Mouse (Mus musculus) G1E (cell line): ENCODE results near the gene Coasy. TPM values are rescaled to one million over a fixed set of nuclear protein-coding genes. Genes with fewer than 3 reads are reported as not detected.

Source experiments
- ATAC-seq: 2 replicates; pipeline ENCODE4 v1.8.0; 2016; ENCODE audit warnings: mild to moderate bottlenecking; ENCODE audit not compliant: insufficient number of reproducible peaks, poor library complexity, low FRiP score, severe bottlenecking; ENCODE audit errors: extremely low read depth
- DNase-seq: peaks from one replicate; pipeline ENCODE4 v3.0.0; 2012; ENCODE audit warnings: low spot score
- H3K27me3 ChIP-seq: 2 replicates; pipeline ENCODE4 v1.6.1; 2012; ENCODE audit warnings: mild to moderate bottlenecking, low read length, inconsistent platforms; ENCODE audit not compliant: insufficient read depth
- H3K36me3 ChIP-seq: replicated peaks from 2 replicates; pipeline ENCODE3; 2012; ENCODE audit warnings: mild to moderate bottlenecking, inconsistent platforms
- H3K4me1 ChIP-seq: 2 replicates; pipeline ENCODE4 v1.6.1; 2012; ENCODE audit warnings: low read depth, low read length, inconsistent platforms, mixed read lengths; ENCODE audit not compliant: insufficient read depth
- H3K4me3 ChIP-seq: 2 replicates; pipeline ENCODE4 v1.5.1; 2012; ENCODE audit warnings: low read depth, mild to moderate bottlenecking, inconsistent platforms, low read length, moderate library complexity, mixed read lengths
- H3K9me3 ChIP-seq: replicated peaks from 2 replicates; pipeline ENCODE4 v1.6.1; 2012; ENCODE audit warnings: inconsistent platforms
- CTCF ChIP-seq: IDR thresholded peaks from 2 replicates; pipeline ENCODE4 v1.5.1; 2012; ENCODE audit warnings: low read depth, low read length, inconsistent platforms, mixed read lengths
- GATA1 ChIP-seq: IDR thresholded peaks from 2 replicates; pipeline ENCODE4 v1.6.1; 2012; ENCODE audit warnings: borderline replicate concordance, low read length, inconsistent platforms, mixed read lengths
- GATA2 ChIP-seq: IDR thresholded peaks from 2 replicates; pipeline ENCODE4 v1.6.1; 2012; ENCODE audit warnings: low read depth, low read length, inconsistent platforms, borderline replicate concordance
- POLR2AphosphoS5 ChIP-seq: IDR thresholded peaks from 2 replicates; pipeline ENCODE4 v1.6.1; 2012; ENCODE audit warnings: low read depth, low read length, inconsistent platforms; ENCODE audit not compliant: insufficient replicate concordance
- TAL1 ChIP-seq: conservative IDR thresholded peaks from 2 replicates; pipeline ENCODE4 v1.6.1; 2012; ENCODE audit warnings: low read depth, low read length, inconsistent platforms, mixed read lengths
- polyA plus RNA-seq: library from polyadenylated mRNA; stranded (reverse); fragments of >175 nt; gene quantifications from 2 replicates; pipeline ENCODE4 v1.2.3, GENCODE M21; 2012
- total RNA-seq, 2 experiments: library from RNA; stranded (forward) in 1 of 2; stranded (reverse) in 1 of 2; fragments of 200-1000 nt in 1 of 2; fragments of >200 nt in 1 of 2; fragmentation: Nextera tagmentation in 1 of 2; gene quantifications; 2 replicates each; pipeline ENCODE4 v1.2.3; 2014 to 2017

Coasy gene
- total and polyA plus RNA-seq, 3 experiments, result 26.7 to 39.3 (median 32.6) TPM

DNA sequence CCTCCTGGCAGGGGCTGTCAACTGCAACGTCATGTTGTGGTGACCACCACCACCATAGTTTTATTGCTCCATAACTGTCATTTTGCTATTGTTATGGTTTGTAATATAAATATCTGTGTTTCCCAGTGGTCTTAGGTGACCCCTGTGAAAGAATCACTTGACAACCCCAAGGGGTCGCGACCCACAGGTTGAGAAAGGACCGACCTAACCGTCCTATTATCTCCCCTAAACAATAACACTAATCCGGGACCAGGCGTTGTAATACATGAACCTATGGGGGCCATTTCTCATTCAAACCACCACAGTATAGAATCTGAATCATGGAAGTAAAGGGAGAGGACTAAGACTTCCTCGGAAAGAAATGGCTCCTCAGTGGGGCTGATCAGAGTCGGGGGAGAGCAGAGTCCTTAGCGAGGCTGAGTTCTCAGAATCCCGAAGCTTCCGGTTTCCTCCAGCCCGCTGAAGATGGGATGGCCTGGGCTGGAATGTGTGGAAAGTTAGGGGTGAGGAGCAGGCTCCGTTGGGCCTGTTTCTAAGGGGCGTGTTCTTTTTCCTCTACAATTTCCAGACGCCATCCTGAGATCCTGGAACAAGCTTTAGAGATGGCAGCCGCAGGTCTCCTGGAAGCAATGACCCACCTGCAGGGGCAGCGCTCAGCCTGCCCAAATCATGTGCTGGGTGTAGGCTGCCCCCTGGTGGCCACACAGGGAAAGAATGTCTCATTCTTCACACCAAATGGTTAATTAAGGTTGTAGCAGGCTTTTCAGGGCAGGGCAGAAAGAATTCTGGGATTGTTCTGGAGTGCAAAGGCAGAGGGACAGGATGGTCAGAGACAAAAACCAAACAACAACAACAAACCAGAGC, 15.6 kb upstream of the Coasy start:
- Histone ChIP-seq H3K27me3 (peaks cover 8% of the 10 kb centered on the region; the same call in 1 of the 2 replicates), H3K9me3 (no peaks in the 10 kb centered on the region), H3K4me3 (peak overlapping the region; percentile 49; the same call in 1 of the 2 replicates), H3K36me3 (peaks cover 24% of the 10 kb centered on the region), H3K4me1 (peaks cover 70% of the 10 kb centered on the region)
- ATAC-seq, result no peak
- DNase-seq, result peak; percentile 28
- TF ChIP-seq TAL1, result no peak
- no peak for TF ChIP-seq GATA1
- peak; percentile 83 for TF ChIP-seq CTCF
- no peak for TF ChIP-seq GATA2
- TF ChIP-seq POLR2AphosphoS5, result no peak

DNA sequence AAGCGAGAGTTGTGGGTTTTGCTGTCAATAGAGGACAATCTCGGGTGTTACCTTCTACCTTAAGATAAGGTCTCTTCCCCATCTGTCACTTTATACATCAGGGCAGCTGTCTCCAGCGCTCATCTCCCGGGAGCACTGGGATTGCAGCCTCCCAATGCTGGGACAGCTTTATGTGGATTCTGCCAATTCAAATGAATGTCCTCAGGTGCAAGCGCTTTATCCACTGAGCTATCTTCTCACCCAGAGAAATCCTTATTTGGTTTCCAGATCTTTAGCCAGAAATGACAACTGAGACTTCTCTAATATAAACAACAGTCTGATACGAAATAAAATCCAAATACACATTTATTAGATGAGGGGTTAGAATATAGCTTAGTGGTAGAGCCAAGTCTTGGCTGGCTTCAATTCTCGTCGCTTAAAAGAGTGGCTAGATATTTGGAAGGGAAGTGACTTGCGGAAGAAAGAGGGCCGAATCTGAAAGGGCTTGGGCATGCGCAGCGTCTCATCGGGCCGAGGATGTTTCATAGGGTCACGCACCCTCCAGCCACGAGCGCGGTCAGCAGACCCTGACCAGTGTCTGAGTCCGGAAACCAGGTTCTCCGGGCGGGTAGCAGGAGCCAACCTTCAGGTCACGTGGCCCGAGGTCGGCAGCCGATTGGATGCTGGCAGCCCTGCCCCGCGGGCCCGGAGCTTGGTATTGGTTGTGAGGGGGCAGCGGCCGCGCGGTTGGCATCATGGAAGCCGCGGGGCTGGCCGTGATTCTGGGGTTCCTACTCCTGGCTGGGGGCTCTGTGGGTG, 12.8 kb upstream of the Coasy start, which contains the start of gene Naglu:
Gene Naglu, plus strand, starts transcription at position 622 of the 798 bp plus-strand sequence.
- peaks cover 18% of the 10 kb centered on the region; the same call in 1 of the 2 replicates for H3K27me3 ChIP-seq

GRCm38 (mm10) chr11:101070189-101070527, 12.2 kb upstream of the Coasy start:
- Histone ChIP-seq H3K27me3 (peaks cover 18% of the 10 kb centered on the region; the same call in 1 of the 2 replicates), H3K9me3 (no peaks in the 10 kb centered on the region), H3K4me3 (peak overlapping the region; percentile 89), H3K4me1 (peaks cover 47% of the 10 kb centered on the region), H3K36me3 (peaks cover 20% of the 10 kb centered on the region)
- TF ChIP-seq TAL1 (no peak), CTCF (no peak), POLR2AphosphoS5 (no peak), GATA1 (no peak), GATA2 (no peak)
- DNase-seq, result no peak
- ATAC-seq, result no peak

More for the DNA sequence above, 12.8 kb upstream of the Coasy start, which contains the start of gene Naglu:
- peaks cover 23% of the 10 kb centered on the region for H3K36me3 ChIP-seq
- peak; percentile 77 for ATAC-seq
- TF ChIP-seq GATA2 (no peak), CTCF (no peak), GATA1 (no peak), TAL1 (no peak), POLR2AphosphoS5 (no peak)
- H3K9me3 ChIP-seq, result no peaks in the 10 kb centered on the region
- DNase-seq, result peak; percentile 97
- peaks cover 52% of the 10 kb centered on the region for H3K4me1 ChIP-seq
- peak within 1 kb of the TSS; percentile 89 for H3K4me3 ChIP-seq

DNA sequence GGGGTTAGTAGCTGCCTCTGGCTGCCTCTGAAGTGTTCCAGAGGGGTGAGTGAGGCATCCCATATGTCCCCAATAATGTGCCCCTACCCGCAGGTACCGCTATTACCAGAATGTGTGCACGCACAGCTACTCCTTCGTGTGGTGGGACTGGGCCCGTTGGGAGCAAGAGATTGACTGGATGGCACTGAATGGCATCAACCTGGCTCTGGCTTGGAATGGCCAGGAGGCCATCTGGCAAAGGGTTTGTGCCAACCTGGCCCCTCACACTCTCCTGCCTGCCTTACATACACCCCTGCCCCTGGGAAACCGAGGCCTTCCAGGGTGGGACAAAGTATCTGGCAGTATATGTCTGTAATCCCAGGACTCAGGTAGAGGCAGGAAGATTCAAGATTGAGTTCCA, 11.4 kb upstream of the Coasy start:
- ATAC-seq (no peak), DNase-seq (no peak)
- peaks cover 19% of the 10 kb centered on the region; the same call in 1 of the 2 replicates for H3K27me3 ChIP-seq
- H3K4me1 ChIP-seq, result peaks cover 42% of the 10 kb centered on the region
- TF ChIP-seq POLR2AphosphoS5 (no peak), CTCF (no peak), GATA2 (no peak), TAL1 (no peak), GATA1 (no peak)
- no peak overlapping the region; the same call in 1 of the 2 replicates for H3K4me3 ChIP-seq
- H3K9me3 ChIP-seq, result no peaks in the 10 kb centered on the region
- peaks cover 21% of the 10 kb centered on the region for H3K36me3 ChIP-seq

- DNase-seq (no peak), ATAC-seq (no peak)
- H3K36me3 ChIP-seq, result peaks cover 30% of the 10 kb centered on the region
- H3K27me3 ChIP-seq, result peaks cover 24% of the 10 kb centered on the region; the same call in 1 of the 2 replicates
- no peaks in the 10 kb centered on the region for H3K9me3 ChIP-seq
- TF ChIP-seq POLR2AphosphoS5 (no peak), GATA1 (no peak), CTCF (no peak), TAL1 (no peak), GATA2 (no peak)
- H3K4me3 ChIP-seq, result no peak overlapping the region
- H3K4me1 ChIP-seq, result peaks cover 36% of the 10 kb centered on the region
Observed at GRCm38 (mm10) chr11:101071810-101072428, 10.4 kb upstream of the Coasy start.
